Mouse (Mus musculus): ENCODE data around the gene Jun.

DNA sequence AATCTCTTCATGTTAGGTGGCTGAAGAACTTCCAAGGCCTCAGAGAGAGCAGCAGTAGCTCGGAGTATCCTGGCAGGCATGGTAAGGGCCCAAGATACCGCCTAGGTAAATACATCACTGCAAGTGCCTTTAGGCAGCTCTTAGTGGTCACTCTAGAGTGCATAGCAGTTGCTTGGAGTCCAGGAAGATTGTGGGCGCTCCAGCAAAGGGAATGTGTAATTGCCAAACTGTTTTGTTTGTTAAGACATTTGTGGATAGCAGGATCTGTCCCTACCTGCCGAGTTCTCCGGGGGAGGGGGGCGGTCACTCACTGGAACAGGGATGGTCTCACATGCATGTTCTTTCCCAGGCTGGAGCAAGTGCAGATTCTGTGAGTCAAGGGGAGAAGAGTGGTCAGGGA, 22.3 kb upstream of the Jun start:
- TF ChIP-seq CTCF (IDR thresholded peaks at IDR 0.05 in 2 of 3, conservative IDR thresholded peaks at IDR 0.05 in 1 of 3; ENCODE audit: control insufficient read depth in 1 of 3, insufficient read depth in 1 of 3, low read depth in 2 of 3, low read length in 3 of 3, poor library complexity in 1 of 3, severe bottlenecking in 1 of 3) (no peak), EP300 (IDR thresholded peaks at IDR 0.05; ENCODE audit: low read depth in 1 of 2, low read length in 2 of 2) (no peak)

Measured in MEL (cell line).